Comparison of ENCODE assay signal across 10 mouse cellular contexts in genomic region chr12:17709451-17709850, GRCm38 (mm10). TPM values are rescaled to one million over a fixed set of nuclear protein-coding genes. Genes with fewer than 3 reads are reported as not detected.
A peak's percentile ranks its signal among the peaks of the same experiment; 100 is the strongest.
DNase-seq lines count a peak whose midpoint lies in the region; ATAC-seq lines count a peak whose summit lies in the region.
"Had no signal": no experiment of that assay in that cellular context is flagged by ENCODE, and none has a peak within 500 bp of the region (broad histone marks: within the 10 kb centered on the region; RNA-seq: fewer than 3 reads in every experiment).

No protein-coding gene starts in this region.

- H3K36me3 ChIP-seq in neural tube, embryonic 15.5 days = no peaks in the 10 kb centered on the region
- H3K36me3 ChIP-seq in forebrain, embryonic 15.5 days = no peaks in the 10 kb centered on the region
- H3K36me3 ChIP-seq in liver, embryonic 15.5 days (replicated peaks) = no peaks in the 10 kb centered on the region
- H3K36me3 ChIP-seq: heart, embryonic 15.5 days; limb, embryonic 15.5 days had no signal

- no peaks in the 10 kb centered on the region for H3K9me3 ChIP-seq in neural tube, embryonic 15.5 days (replicated peaks)
- H3K9me3 ChIP-seq in forebrain, embryonic 15.5 days = no peaks in the 10 kb centered on the region
- no peaks in the 10 kb centered on the region for H3K9me3 ChIP-seq in liver, embryonic 15.5 days (replicated peaks)
- H3K9me3 ChIP-seq: heart, embryonic 15.5 days; limb, embryonic 15.5 days had no signal

- peak; percentile 49 for DNase-seq in neural tube, embryonic 10.5 days (ENCODE audit: extremely low spot score, low spot score)
- peak; percentile 74 for DNase-seq in yolk sac, embryonic 10.5 days (ENCODE audit: low spot score)
- DNase-seq in cerebellum, adult 11-12 months = no peak
- DNase-seq in urinary bladder, postnatal 25 days (ENCODE audit: low spot score) = no peak
- DNase-seq in spleen, postnatal 36 days (ENCODE audit: low spot score in 2 of 2) = no peak

- H3K4me1 ChIP-seq in neural tube, embryonic 15.5 days = peaks cover 33% of the 10 kb centered on the region
- peaks cover 14% of the 10 kb centered on the region for H3K4me1 ChIP-seq in forebrain, embryonic 15.5 days
- peaks cover 36% of the 10 kb centered on the region for H3K4me1 ChIP-seq in liver, embryonic 15.5 days (replicated peaks)

- no peak overlapping the region for H3K9ac ChIP-seq in neural tube, embryonic 15.5 days (replicated peaks)
- H3K9ac ChIP-seq in forebrain, embryonic 15.5 days (replicated peaks) = no peak overlapping the region
- H3K9ac ChIP-seq in liver, embryonic 15.5 days = no peak overlapping the region
- H3K9ac ChIP-seq: heart, embryonic 15.5 days; limb, embryonic 15.5 days had no signal

- H3K27ac ChIP-seq in neural tube, embryonic 15.5 days (replicated peaks) = no peak overlapping the region
- H3K27ac ChIP-seq in forebrain, embryonic 15.5 days (replicated peaks) = no peak overlapping the region
- no peak overlapping the region for H3K27ac ChIP-seq in liver, embryonic 15.5 days (replicated peaks)
- H3K27ac ChIP-seq: heart, embryonic 15.5 days had no signal

- 23% methylated on average over 4 of the region's 4 CpGs for WGBS in neural tube, embryonic 15.5 days
- WGBS in forebrain, embryonic 15.5 days = 7% methylated on average over 4 of the region's 4 CpGs
- 48% methylated on average over 4 of the region's 4 CpGs for WGBS in liver, embryonic 15.5 days (ENCODE audit: insufficient replicate concordance)

- no peak overlapping the region for H3K4me3 ChIP-seq in neural tube, embryonic 15.5 days (replicated peaks)
- no peak overlapping the region for H3K4me3 ChIP-seq in forebrain, embryonic 15.5 days
- H3K4me3 ChIP-seq in liver, embryonic 15.5 days (replicated peaks) = no peak overlapping the region
- H3K4me3 ChIP-seq: heart, embryonic 15.5 days; limb, embryonic 15.5 days had no signal

- ATAC-seq in neural tube, embryonic 15.5 days (ENCODE audit: low FRiP score) = no peak
- peak; percentile 53; the same call in 1 of the 2 replicates for ATAC-seq in forebrain, embryonic 15.5 days (replicated peaks)
- 0 out of 2 replicates have a peak, but pooled peaks have one; percentile 39 for ATAC-seq in liver, embryonic 15.5 days (ENCODE audit: insufficient read depth)

- H3K4me2 ChIP-seq in neural tube, embryonic 15.5 days = no peak overlapping the region
- no peak overlapping the region for H3K4me2 ChIP-seq in forebrain, embryonic 15.5 days (replicated peaks)
- no peak overlapping the region for H3K4me2 ChIP-seq in liver, embryonic 15.5 days
- H3K4me2 ChIP-seq: heart, embryonic 15.5 days; limb, embryonic 15.5 days had no signal

- H3K27me3 ChIP-seq in neural tube, embryonic 15.5 days (replicated peaks) = no peaks in the 10 kb centered on the region
- H3K27me3 ChIP-seq in forebrain, embryonic 15.5 days = no peaks in the 10 kb centered on the region
- H3K27me3 ChIP-seq in liver, embryonic 15.5 days = no peaks in the 10 kb centered on the region
- H3K27me3 ChIP-seq: heart, embryonic 15.5 days; limb, embryonic 15.5 days had no signal

RNA-seq across cellular contexts. Expression of gene Hpcal1, which starts 18.8 kb away (rescaled TPM):
- 130 and 133 TPM in 2 replicates for polyA plus RNA-seq in neural tube, embryonic 15.5 days (2015; fragmentation: Nextera tagmentation; extraction: Ambion mirVana)
- polyA plus RNA-seq in forebrain, embryonic 15.5 days (2015; fragmentation: Nextera tagmentation; extraction: Ambion mirVana) = 30.5 and 36.1 TPM in 2 replicates
- 20.3 and 22.2 TPM in 2 replicates for polyA plus RNA-seq in liver, embryonic 15.5 days (2015; fragmentation: Nextera tagmentation; extraction: Ambion mirVana)

Comparison
In these comparisons a context has a peak if more than half of its experiments do, and no peak if none do; other contexts are left out.
1. DNase-seq: peak in neural tube, embryonic 10.5 days (single experiment) and yolk sac, embryonic 10.5 days (single experiment); none in cerebellum, adult 11-12 months (single experiment), urinary bladder, postnatal 25 days (single experiment) and spleen, postnatal 36 days (0 of 2).